Mouse (Mus musculus): ENCODE results near the gene Zmynd8.

DNA sequence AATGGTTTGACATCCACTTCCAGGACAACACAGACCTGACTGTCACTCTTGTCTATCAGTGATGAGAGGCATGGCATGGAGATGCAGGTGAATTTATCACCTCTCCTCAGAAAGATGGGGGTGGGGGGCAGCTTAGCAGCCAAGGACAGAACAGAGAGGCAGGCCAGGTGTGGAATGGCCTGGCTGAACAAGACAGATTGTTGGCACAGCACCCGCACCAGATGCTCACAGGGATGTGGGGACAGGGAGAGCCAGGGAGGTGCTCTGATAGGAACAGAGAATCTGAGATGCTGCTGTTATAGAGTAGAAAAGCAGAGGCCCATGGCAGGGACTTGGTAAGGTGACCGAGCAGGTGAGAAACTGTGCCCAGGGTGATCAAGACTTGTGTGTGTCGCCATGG lies 109.1 kb downstream of the Zmynd8 start:
- TF ChIP-seq CTCF (IDR thresholded peaks at IDR 0.05; ENCODE audit: insufficient read depth, low read length) = no peak
- TF ChIP-seq POLR2A (IDR thresholded peaks at IDR 0.05; ENCODE audit: borderline replicate concordance, extremely low read depth, low read depth, low read length) = no peak
